Mouse (Mus musculus) bone marrow, adult 2 months (tissue): ENCODE data around the gene Prkcg. TPM values are rescaled to one million over a fixed set of nuclear protein-coding genes. Genes with fewer than 3 reads are reported as not detected.
"Not testable (repeated sequence)": the region's sequence is repeated elsewhere in the genome, so short reads cannot be mapped to it uniquely, and the experiment has no call there.

ENCODE experiments used
- H3K27ac ChIP-seq: fragments of 200-500 bp; 2 replicates; pipeline ENCODE4 v1.5.1; 2012; ENCODE audit warnings: low read depth, mild to moderate bottlenecking, control low read depth, inconsistent platforms, low read length; ENCODE audit not compliant: control insufficient read depth, poor library complexity, insufficient read depth
- H3K4me1 ChIP-seq: fragments of 200-500 bp; 2 replicates; pipeline ENCODE4 v1.6.1; 2011; ENCODE audit warnings: low read length; ENCODE audit not compliant: control insufficient read depth, insufficient read depth
- H3K4me3 ChIP-seq: fragments of 200-500 bp; replicated peaks from 2 replicates; pipeline ENCODE3; 2011; ENCODE audit warnings: mild to moderate bottlenecking, low read depth, low read length, control low read depth; ENCODE audit not compliant: control insufficient read depth
- CTCF ChIP-seq: fragments of 200-500 bp; IDR thresholded peaks from 2 replicates; pipeline ENCODE4 v1.5.1; 2011; ENCODE audit warnings: low read length, control low read depth; ENCODE audit not compliant: control insufficient read depth, insufficient read depth
- POLR2A ChIP-seq: fragments of 200-500 bp; IDR thresholded peaks from 2 replicates; pipeline ENCODE4 v1.6.1; 2011; ENCODE audit warnings: low read depth, mild to moderate bottlenecking, control low read depth, low read length, borderline replicate concordance; ENCODE audit not compliant: control insufficient read depth
- WGBS: fragments of 180-500 bp; shearing (Covaris S2); methylation state at CpG from one replicate; pipeline ENCODE4 v1.1.7; 2018; 5-methylcytosine and 5-hydroxymethylcytosine counted together
- polyA plus RNA-seq: library from polyadenylated mRNA; stranded (reverse); fragments of >200 nt; gene quantifications from 2 replicates; pipeline ENCODE4 v1.2.4, GENCODE M21; 2011; ENCODE audit warnings: low replicate concordance; ENCODE audit not compliant: missing spikeins, insufficient read depth, insufficient read length

Gene Prkcg
- polyA plus RNA-seq, 1 experiment, result 3.2 TPM

- no peak overlapping the region for H3K27ac ChIP-seq
- TF ChIP-seq CTCF, result no peak
- no peak for TF ChIP-seq POLR2A
- H3K4me1 ChIP-seq, result no peaks in the 10 kb centered on the region; the same call in 1 of the 2 replicates
- WGBS, result 47% methylated on average over 8 of the region's 8 CpGs
- no peak overlapping the region for H3K4me3 ChIP-seq
Observed at GRCm38 (mm10) chr7:3267888-3268287, 21.1 kb upstream of the Prkcg start.

- TF ChIP-seq POLR2A, result no peak
- no peak for TF ChIP-seq CTCF
- Histone ChIP-seq H3K4me3 (no peak overlapping the region), H3K4me1 (no peaks in the 10 kb centered on the region; the same call in 1 of the 2 replicates), H3K27ac (no peak overlapping the region)
- 38% methylated on average over 3 of the region's 3 CpGs for WGBS
Observed at GRCm38 (mm10) chr7:3268291-3268690, 20.7 kb upstream of the Prkcg start.

- Histone ChIP-seq H3K4me3 (no peak overlapping the region), H3K4me1 (peaks cover 1% of the 10 kb centered on the region; the same call in 1 of the 2 replicates), H3K27ac (no peak overlapping the region)
- 65% methylated on average over 9 of the region's 9 CpGs for WGBS
- TF ChIP-seq POLR2A (no peak), CTCF (no peak)
Observed at GRCm38 (mm10) chr7:3272206-3272605, 16.8 kb upstream of the Prkcg start.

- peak overlapping the region; percentile 8 for H3K4me3 ChIP-seq
- H3K27ac ChIP-seq, result peak overlapping the region; percentile 17
- WGBS, result 26% methylated on average over 6 of the region's 6 CpGs
- TF ChIP-seq POLR2A (no peak), CTCF (no peak)
- H3K4me1 ChIP-seq, result peaks cover 2% of the 10 kb centered on the region; the same call in 1 of the 2 replicates
Observed at GRCm38 (mm10) chr7:3275455-3276170, 13.4 kb upstream of the Prkcg start.

GRCm38 (mm10) chr7:3276781-3277180, 12.2 kb upstream of the Prkcg start:
- not testable (repeated sequence) for H3K4me1 ChIP-seq, H3K27ac ChIP-seq, H3K4me3 ChIP-seq
- WGBS, result 78% methylated on average over 4 of the region's 4 CpGs

- 68% methylated on average over 5 of the region's 5 CpGs for WGBS
- Histone ChIP-seq H3K4me3 (no peak overlapping the region), H3K27ac (no peak overlapping the region), H3K4me1 (peaks cover 2% of the 10 kb centered on the region; the same call in 1 of the 2 replicates)
- TF ChIP-seq CTCF (no peak), POLR2A (no peak)
Observed at GRCm38 (mm10) chr7:3280080-3280653, 8.8 kb upstream of the Prkcg start.

GRCm38 (mm10) chr7:3280654-3281153, 8.3 kb upstream of the Prkcg start:
- Histone ChIP-seq H3K4me3 (no peak overlapping the region), H3K27ac (no peak overlapping the region), H3K4me1 (peaks cover 2% of the 10 kb centered on the region; the same call in 1 of the 2 replicates)
- WGBS, result 22% methylated on average over 8 of the region's 8 CpGs
- no peak for TF ChIP-seq POLR2A
- TF ChIP-seq CTCF, result no peak

GRCm38 (mm10) chr7:3281741-3282140, 7.2 kb upstream of the Prkcg start:
- H3K27ac ChIP-seq, result no peak overlapping the region
- TF ChIP-seq POLR2A (no peak), CTCF (no peak)
- H3K4me3 ChIP-seq, result no peak overlapping the region
- WGBS, result 41% methylated on average over 6 of the region's 6 CpGs
- peaks cover 1% of the 10 kb centered on the region; the same call in 1 of the 2 replicates for H3K4me1 ChIP-seq
